Mouse (Mus musculus) frontal cortex, postnatal 10 days (tissue): Measurements from ENCODE around the gene Pou2f1.
A peak's percentile ranks its signal among the peaks of the same experiment; 100 is the strongest.

Experiments used
- DNase-seq, 2 experiments: peaks; one replicate each; pipeline ENCODE4 v3.0.0; 2022; ENCODE audit warnings: low spot score in 2 of 2, mixed read lengths in 1 of 2

Gene Pou2f1

DNA sequence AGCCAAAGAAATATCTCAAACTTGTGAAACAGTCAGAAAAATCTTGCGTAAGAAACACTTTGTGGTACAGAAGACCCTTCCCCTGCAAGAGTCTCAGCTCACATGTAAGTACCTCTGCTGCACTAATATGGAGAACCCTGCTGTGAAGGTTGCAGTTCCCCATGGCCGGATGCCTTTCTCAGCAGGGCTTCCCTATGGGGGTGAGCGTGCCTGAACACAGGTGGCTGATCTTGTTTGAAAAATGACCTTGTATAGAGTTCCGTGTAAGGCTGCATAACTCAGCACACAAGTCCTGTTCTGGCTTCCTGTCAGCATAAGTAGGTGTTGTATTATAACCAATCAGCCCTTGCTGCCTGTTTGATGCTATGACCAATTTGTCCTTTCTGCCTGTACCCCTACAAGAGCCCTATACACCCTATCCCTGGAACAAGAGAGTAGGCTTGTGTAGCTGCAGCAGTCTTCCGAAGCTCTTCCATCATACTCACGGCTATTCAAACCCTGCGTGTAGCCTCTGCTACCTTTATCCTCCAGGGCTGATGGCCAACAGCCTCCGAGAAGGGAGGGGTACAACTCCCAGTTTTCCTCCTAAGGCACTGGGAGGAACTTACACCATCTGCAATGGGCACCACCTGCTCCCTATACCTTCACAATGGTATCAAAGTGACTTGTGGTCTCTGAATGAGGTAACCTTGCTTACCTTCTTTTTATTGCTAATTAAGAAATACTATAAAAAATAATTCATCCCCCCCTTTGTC is 120.2 kb downstream of the Pou2f1 start:
- no peak for DNase-seq

DNA sequence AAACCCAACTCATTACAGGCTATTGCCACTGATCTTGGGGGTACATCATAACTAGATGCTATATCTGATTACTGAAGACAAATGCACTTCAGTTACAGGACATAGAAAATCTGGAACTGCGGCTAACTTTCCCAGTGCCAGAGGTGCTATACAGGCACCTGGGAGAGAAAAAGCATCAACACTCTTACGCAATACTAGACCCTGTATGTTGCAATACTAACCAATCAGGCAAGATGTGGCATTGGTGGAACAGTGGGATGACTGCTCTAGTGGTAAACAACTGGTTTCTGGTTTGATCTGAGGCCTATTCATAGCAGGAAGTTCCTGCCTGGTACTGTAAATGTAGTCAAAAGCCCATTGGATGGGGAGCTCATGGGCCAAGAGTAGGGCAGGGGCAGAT is 123.7 kb downstream of the Pou2f1 start:
- no peak for DNase-seq

DNA sequence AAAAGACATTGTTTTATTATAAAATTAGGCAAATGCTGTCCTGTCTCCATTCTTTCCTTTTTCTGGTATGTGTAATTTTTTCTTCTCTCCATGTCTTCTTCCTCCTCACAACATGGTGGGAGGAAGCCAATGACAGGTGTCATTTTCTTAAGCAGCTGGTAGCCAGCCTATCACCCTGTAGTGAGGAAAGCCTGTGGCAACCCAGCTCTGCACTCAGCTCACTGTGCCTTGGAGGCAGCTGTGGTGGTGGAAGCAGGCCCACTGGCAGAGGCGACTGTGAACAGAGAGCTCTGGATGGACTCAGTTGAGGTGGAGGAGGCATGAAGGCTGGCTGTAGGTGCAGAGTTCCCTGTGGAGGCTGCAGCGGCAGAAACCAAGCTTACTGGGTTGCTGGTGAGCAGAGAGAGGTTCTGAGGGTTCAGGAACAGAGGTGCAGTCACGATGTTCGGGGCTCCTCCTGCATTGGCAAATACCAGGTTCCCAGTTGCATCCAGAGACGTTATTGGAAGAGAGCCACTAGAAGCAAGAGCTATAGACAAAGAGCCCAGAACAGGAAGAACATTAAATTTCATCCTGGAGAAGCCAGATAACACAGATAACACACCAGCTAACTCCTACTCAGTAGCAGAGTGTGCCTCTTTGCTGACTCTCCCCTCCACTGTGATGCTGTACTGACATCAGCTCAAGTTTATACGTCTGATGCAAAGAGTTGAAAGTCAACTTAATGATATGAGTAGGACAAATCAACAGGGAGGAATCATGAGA is 126.8 kb downstream of the Pou2f1 start:
- DNase-seq = no peak

DNA sequence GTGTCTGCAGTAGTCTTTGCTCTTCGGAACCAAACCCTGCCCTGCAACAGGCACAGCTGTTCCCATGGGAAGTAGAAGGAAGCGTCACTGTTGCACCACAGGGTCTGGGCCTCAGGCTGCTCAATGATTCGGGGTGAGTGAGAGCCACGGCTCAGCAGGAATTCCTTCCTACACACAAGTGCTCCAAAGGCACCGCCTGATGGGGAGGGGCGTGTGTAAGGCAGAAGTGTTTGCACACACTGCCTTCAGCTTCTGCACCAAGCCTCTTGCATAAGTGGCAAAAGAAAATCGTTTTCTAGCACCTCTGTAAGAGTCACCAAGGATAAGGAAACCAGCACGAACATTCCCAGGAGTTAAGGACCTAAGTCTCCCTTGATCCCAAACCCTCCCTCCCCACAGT is 127.8 kb downstream of the Pou2f1 start:
- DNase-seq = no peak

DNA sequence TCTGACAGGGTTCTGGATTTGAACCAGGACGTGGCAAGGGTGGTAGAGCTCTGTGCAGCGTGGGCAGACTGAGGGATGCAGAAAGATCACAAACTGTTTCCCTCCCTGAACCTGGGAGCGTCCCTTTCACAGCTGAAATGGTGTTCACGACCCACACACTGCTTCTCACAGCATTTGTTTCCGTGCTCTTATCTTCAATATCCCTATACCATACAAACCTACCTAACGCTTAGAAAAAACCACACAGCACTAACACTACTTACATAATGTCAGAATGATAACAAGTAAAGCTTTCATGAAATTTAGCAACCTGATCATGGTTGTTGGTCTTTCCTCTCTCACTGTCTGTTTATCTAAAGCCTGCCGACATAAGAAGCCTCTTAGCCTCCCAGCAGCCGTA is 133.8 kb downstream of the Pou2f1 start:
- DNase-seq = no peak

DNA sequence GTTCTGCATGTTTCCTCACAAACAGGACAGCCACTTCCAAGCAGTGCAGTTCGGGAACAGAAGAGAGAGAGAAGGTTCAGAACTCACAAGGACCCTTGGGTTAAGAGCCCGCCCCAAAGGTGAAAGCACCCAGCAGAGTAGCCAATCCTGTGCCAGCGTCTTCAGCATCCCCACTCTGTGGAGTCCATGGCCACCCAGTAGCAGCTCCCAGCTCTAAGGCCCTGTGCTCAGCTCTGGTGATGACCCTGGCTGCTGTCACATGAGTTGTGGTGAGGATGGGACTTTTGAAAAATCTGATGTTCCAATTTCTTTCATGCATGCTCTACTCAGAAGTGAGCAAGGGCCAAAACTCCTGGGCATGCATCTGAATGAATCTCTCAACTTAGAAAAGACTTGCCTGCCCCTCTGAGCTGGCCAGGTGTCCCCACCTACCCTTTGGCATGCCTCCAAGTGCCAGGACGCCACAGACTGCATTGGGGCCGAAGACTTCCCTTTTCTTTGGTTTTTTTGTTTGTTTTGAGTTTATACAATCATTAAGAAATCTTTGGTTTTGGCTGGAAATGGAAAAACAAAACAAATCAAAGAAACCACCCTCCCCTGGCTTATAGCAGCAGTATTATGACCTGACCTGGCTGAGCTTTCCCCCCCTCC is 135.7 kb downstream of the Pou2f1 start:
- no peak for DNase-seq

DNA sequence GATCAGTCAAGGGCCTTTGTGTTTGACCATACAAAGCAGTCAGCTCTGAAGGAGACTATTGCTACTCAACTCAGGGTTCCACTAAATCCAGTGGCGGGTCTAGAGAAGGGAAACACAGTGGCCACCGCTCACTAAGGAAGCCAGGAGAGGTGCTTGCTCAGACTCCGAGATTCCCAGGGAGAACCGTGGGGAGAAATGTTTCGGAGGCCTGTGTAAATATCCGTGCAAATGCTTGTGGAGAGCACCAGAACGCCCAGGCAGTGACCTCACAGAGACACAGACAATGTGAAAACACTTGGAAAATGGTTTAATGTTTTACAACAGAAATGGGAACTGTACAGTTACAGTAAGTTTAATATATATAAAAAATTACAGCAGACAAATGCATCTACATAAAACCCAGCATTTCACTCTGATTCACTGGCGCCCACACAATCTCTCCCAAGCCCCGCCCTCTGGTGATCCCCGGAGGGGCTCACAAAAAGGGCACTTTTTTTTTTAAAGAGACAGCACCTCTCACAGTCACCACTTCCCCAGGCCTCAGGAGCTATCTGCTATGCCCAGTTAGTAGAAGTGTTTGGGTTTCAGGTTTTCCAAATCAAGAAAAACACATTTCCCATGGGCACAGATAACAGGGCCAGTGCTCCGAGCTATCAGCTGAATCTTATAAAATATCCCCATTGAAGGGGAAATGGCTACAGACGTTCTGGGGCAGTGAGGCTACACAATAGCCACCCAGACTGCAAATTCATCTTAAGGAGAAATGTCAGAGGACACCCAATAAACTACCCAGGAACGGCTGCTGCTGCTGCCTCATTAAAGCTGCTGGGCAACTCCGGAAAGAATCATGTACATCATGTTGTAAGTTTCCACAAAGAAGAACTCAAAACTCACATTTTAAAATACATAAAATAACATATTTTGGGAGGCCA is 137.3 kb downstream of the Pou2f1 start:
- DNase-seq = no peak

DNA sequence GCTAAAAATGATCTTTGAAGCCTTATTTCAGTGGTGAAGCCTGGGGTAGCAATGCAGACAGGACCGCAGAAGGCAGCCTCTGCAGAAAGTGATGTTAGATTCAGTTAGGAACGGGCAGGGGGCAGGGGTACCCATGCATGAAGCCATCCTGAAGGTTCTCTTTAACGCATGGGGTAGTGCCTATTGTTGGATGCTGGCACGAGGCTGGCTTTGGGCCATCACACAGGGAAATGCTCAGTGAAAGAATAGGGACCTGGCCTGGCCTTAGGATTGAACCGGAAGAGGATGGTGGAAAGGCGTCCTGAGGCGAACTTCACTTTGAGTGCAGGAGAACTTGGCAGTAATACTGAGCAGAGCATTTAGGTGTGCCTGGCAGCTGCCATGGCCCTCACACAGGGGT is 140.4 kb downstream of the Pou2f1 start:
- DNase-seq = no peak

DNA sequence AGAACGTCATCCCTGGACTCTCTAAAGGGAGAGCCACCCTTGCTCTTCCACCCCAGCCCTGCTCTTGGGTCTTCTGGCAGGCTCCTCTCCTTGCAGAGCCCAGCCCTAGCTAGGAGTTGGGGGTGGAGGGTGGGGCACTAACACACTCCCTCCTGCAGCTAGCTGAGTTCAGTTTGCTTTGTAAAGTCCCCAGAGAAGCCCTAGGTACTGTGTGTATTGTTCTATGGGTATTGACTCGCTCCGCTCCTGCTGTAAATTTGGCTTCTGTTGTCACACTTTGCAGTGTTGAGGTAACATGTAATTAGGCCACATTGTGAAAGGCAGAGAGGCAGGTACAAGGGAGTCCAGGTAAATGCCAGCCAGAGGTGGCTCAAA is 141.3 kb downstream of the Pou2f1 start:
- no peak for DNase-seq

DNA sequence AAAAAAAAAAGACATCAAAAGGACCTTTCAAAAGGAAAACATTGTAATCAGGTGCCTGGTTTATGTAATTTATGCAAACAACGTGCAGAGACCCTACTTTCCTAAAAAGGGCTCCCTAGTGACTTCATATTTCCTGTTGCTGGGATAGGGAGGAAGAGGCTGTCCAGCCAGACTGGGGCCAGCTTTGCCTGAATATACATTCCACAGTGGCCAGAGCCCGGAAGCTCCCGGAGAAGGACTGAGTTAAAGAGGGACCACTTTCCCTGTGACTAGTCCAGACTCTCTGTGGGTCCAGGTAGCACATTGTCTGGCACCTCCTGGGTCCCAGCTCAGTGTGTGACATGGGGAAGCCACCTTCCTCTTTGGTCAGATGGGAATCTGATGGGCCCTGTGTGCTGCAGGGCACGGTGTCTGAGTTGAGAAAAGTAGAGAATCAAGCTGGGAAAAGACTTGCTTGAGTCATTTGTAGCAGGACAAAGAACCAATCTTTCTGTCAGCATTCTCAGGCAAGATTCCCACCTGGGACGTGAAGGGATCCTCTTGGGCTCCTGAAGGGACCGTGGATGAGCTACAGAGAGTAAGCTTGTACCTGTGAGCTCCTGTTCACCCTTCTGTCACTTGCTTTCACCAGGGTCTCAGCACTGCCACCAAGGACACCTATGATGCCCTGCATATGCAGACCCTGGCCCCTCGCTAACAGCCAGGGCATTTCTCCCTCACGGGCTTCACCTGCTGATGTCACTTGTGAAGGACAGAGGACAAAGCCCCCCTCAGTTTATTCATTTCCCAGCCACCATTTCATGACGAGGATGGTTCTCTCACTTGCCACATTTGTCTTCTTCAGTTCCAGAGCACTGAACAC is 141.9 kb downstream of the Pou2f1 start:
- DNase-seq = no peak

DNA sequence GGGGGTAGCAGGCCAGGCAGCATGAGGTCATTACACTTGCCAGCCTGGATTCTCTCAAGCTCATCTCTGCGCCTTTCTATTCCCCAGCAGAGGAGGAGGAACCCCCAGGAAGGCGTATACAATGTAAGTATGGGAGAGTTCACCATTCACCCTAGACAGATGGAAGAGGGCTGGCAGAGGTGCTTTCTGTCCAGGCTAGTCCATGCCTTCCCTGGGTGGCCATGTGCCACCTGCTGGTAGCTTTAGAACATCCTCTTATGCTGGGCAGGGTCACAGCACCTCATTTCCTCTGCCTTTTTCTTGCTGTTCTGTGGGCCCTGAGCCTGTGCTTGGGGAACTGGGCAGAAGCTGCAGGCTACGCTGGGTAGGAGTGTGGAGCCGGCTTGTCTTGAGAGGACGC is 144.1 kb downstream of the Pou2f1 start:
- no peak for DNase-seq

DNA sequence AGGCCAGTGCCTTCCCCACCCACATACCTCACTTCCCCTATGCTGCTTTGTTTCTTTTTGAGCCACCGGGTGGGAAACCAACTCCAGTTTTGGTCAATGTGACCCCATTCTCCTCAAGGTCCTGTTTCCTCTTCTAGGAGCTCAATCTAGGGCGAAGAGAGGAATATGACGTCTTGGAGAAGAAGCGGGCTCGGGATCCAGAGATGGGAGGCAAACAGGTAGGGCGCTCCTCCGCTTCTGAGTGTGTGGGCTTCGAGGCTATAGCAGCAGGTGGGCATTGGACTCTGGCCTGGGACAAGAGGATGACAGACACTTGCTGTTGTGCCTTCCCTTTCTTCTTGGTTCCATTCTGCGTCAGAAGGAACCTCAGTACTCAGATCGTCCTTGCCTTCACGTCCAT is 145.2 kb downstream of the Pou2f1 start:
- DNase-seq = no peak

DNA sequence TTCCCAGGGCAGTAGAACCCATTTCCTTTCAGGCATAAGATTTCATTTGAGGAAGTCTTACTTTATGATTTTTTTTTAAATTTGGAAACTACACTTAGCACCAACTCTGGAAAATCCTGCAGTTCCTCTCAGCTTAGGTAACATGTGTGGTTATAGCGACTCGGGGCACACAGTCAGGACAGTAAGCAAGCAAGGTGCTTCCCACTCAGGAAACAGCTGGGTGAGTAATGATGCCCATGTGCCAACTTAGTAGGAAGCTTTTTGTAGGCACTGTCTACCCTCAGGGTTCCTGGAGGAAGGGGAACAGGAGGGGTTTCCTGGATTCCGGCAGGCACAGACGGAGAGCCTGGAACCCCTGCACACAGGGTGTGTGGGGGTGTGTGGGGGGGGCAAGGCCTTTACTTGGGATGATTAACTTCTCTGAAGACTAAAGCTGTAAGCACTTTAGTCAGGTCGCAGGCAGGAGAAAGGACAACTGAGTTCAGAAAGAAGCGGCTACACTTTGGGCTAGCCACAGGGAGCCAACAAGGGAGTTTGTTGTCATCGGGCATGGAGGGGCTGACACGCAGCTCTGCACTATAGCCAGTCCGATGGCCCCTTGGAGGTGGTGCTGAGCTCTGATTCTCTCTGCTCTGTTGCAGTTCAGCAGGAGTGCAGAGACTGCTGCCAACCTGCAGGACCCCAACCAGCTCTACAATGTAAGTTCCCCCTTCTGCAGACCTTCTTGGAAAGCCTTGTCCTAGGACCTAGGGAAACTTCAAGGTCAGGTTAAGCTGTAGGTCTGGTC is 146.5 kb downstream of the Pou2f1 start:
- DNase-seq = no peak

DNA sequence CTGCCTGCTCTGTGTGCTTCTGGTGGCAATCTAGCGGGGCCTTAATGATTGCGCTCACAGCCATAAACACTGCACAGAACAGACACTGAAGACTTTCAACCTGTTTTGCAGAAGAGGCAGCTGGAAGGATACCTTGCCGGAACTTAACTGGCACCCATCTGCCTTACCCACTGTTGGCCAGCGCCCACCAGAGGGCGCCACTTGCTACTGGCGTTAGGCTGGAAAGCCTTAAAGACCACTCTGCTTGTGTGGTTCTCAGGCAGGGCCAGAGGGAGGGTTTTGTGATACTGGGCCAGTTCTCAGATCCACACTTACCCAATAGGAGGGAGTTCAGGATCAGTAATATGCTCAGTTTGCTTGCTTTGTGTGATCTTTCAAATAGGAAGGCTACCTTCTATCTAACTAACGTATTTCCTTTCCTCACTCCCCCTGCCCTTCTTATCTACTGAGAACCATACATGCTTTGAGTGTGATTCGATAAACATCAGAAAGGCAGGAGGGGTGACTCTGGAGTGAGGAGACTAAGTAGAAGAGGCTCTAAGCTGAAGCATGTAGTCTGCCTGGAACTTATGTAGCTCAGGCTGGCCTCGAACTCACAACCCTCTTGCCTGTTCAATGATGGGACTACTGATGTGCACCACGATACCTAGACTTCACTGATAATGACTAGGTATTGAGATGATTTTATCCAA is 148.6 kb downstream of the Pou2f1 start:
- DNase-seq = peak in 1 of 2 experiments; percentile 50

DNA sequence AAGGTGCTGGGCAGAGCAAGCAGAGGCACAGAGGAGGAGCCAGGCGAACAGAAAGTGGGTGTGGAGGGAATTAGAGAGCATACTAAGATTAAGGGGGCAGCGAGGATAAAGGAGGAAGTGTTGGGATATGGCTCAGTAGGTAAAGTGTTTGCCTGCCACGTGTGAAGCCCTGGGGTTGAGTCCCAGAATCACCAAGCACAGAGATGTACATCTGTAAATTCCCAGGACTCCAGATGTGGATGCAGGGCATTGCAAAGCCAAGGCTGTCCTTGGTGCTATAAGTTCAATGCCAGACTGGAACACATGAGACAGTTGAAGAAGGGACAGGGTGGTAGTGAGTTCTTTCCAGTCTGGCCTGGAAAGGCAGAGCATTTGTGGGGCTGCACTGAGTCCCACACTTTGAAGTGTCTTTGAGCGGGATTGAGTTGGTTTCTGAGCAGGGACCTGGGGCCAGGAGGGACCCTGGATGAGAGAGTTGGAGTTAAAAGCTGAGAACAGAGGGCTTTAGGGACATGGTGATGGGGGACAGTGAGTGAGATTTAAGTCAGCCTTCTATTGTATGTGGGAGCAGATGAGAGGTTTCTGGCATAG is 149.3 kb downstream of the Pou2f1 start:
- DNase-seq = no peak

DNA sequence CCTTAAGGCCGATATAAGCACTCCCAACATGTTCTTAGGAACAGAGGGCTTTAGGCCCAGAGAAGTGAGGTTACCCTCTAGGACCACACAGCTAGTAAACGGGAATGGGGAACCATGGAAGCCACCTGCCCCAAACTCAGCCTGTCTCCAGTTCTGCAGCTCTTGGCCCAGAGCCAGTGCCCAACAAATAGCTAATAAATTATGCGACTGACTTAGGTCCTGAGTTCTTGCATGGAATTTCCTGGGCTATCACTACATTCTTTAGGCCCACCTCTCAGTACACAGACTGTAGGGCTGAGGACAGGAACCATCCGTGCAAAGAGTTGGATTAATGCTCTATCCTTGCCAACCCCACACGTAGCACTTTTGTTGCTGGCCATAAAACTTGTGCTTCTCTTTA is 150.3 kb downstream of the Pou2f1 start:
- DNase-seq = no peak

DNA sequence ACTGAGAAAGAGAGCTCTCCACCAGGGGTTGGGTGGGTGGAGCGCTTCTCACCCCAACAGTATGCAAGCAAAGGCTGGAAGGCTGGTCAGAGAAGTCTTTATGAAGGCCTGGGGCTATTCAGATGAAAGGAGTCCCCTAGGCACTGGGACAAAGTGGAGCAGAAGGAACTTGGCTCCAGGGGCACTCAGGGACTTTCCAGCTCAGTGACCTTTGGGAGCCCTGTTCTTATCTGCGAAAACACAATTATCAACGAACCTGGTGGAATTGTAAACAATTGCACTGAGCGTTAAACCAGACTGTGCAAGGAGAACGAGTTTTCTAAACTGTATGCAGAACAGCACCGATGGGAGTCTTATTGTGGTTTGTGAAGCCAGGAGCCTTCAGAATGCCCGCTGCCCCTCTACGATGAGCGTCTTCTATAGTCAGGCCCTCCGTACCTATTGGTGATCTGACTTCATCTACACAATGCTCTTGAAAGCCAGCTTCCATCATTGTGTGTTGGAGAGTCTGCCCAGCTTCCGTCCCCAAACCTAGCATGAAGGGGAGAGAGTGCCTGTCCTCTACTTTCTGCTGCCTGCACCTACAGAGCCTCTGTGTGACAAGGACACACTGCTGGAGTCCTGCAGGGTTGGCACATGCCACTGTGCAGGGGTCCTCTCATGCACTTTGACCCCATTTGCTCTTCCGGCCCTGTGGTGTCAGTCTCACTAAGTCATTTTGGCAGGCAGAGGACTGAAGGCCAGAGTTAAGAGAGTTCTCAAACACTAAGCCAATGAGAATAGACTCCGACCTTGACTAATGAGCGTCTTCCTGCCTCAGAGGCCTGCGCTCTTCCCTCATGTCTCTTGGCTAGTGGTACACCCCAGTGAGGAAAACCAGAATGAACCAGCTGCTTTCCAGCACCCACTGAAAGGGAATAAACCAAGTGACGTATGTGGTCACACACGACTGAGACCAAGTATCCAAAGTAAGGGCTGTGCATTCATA is 152.7 kb downstream of the Pou2f1 start:
- DNase-seq = no peak

DNA sequence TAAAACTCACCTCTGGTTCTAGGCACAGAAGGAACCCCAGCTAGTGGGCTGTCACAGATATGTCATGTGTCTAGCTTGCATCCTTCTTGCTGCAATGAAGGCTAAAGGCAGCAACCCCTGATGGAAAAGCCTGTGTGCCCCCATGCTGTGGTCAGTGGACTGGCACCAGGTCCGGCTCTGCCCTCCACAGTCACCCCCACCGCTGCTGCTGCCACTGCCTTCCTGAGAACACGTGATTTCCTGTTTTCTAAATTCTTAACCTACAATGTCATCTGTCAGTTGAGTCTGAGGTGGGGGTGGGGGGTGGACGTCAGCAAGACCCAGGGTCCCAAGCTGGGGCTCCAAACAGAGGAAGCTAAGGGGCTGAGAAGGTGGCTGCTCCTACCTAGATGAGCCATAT is 153.6 kb downstream of the Pou2f1 start:
- no peak for DNase-seq
